Mouse (Mus musculus): ENCODE data around the gene Maz.

- TF ChIP-seq TCF12 (IDR thresholded peaks at IDR 0.05; ENCODE audit: low read depth, low read length): no peak
- TF ChIP-seq KAT2A (conservative IDR thresholded peaks at IDR 0.05; ENCODE audit: low read depth, low read length): no peak
- TF ChIP-seq JUND (IDR thresholded peaks at IDR 0.05; ENCODE audit: low read depth, low read length): no peak
- no peak for TF ChIP-seq SIN3A (IDR thresholded peaks at IDR 0.05; ENCODE audit: low read length)
- no peak for TF ChIP-seq CTCF (IDR thresholded peaks at IDR 0.05 in 2 of 3, conservative IDR thresholded peaks at IDR 0.05 in 1 of 3; ENCODE audit: control insufficient read depth in 1 of 3, insufficient read depth in 1 of 3, low read depth in 2 of 3, low read length in 3 of 3, poor library complexity in 1 of 3, severe bottlenecking in 1 of 3)
- no peak for TF ChIP-seq NELFE (IDR thresholded peaks at IDR 0.05; ENCODE audit: low read depth, low read length)
- no peak for TF ChIP-seq EP300 (IDR thresholded peaks at IDR 0.05; ENCODE audit: low read depth in 1 of 2, low read length in 2 of 2)
These were observed 6.8 kb downstream of the Maz start for GRCm38 (mm10) chr7:127020031-127020430.
